Mouse (Mus musculus): ENCODE data around the gene Esr1. TPM values are rescaled to one million over a fixed set of nuclear protein-coding genes. Genes with fewer than 3 reads are reported as not detected.

Esr1 gene
- polyA plus RNA-seq, 1 experiment from 2014 or later: 0.68 TPM

DNA sequence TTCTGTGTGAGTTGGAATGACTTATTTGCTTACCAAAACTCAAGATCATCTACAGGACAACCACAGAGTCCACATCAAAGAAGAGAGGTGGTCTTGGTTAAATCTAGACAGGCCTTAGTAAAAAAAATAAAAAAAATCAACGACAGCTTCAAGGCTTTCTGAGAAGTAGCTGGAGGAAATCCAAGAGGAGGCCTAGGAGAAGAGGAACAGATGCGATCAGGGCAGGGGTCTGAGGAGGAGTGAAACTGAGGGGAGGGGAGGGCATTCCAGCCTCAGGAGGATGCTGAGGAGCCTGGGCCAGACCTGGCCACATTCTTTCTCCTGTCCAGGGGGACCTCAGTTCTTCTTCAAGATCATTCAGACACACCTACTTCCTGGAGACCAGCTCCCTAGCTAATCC, 360.6 kb downstream of the Esr1 start:
- ATAC-seq (ENCODE audit: insufficient number of reproducible peaks, insufficient read depth, low FRiP score, low read depth): no peak
- no peaks in the 10 kb centered on the region for H3K9me3 ChIP-seq (ENCODE audit: control insufficient read depth, low read depth, low read length)
- WGBS: 30% methylated on average over 2 of the region's 2 CpGs
- H3K36me3 ChIP-seq (ENCODE audit: control insufficient read depth, insufficient read depth, low read length): no peaks in the 10 kb centered on the region
- no peak overlapping the region for H3K27ac ChIP-seq (ENCODE audit: low read length)
- no peak overlapping the region for H3K9ac ChIP-seq (replicated peaks; ENCODE audit: low read depth, low read length)
- H3K27me3 ChIP-seq (ENCODE audit: control insufficient read depth, insufficient read depth, low read length): no peaks in the 10 kb centered on the region
- no peak overlapping the region for H3K4me3 ChIP-seq (ENCODE audit: low read depth, low read length)
- H3K4me2 ChIP-seq (replicated peaks; ENCODE audit: low read depth, low read length): no peak overlapping the region
- H3K4me1 ChIP-seq (ENCODE audit: control insufficient read depth, insufficient read depth, low read length): no peaks in the 10 kb centered on the region

DNA sequence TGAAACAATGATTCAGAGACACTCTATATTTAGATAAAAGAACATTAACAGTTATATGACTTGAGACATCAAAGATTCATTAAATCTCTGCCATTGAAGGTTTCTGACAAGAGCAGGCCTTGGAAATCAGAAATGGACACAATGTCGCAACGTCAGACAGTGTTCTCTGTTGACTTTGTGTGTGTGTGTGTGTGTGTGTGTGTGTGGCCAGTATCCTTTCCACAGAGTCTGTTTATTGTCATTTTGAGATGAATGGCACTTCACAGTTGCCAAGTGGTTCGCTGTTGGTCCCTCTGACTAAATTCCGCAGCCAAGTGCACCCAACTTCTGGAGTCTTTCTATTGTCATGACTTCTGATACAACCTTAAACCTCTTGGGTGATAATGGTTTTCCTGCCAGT, 362.9 kb downstream of the Esr1 start:
- no peaks in the 10 kb centered on the region for H3K9me3 ChIP-seq (ENCODE audit: control insufficient read depth, low read depth, low read length)
- H3K27me3 ChIP-seq (ENCODE audit: control insufficient read depth, insufficient read depth, low read length): no peaks in the 10 kb centered on the region
- H3K36me3 ChIP-seq (ENCODE audit: control insufficient read depth, insufficient read depth, low read length): no peaks in the 10 kb centered on the region
- no peak overlapping the region for H3K27ac ChIP-seq (ENCODE audit: low read length)
- ATAC-seq (ENCODE audit: insufficient number of reproducible peaks, insufficient read depth, low FRiP score, low read depth): no peak
- no peak overlapping the region for H3K9ac ChIP-seq (replicated peaks; ENCODE audit: low read depth, low read length)
- H3K4me3 ChIP-seq (ENCODE audit: low read depth, low read length): no peak overlapping the region
- WGBS: 72% methylated on average over 4 of the region's 4 CpGs
- H3K4me1 ChIP-seq (ENCODE audit: control insufficient read depth, insufficient read depth, low read length): no peaks in the 10 kb centered on the region
- H3K4me2 ChIP-seq (replicated peaks; ENCODE audit: low read depth, low read length): no peak overlapping the region

GRCm38 (mm10) chr10:4976557-4976956, 365.2 kb downstream of the Esr1 start:
- no peaks in the 10 kb centered on the region for H3K9me3 ChIP-seq (ENCODE audit: control insufficient read depth, low read depth, low read length)
- no peak overlapping the region for H3K27ac ChIP-seq (ENCODE audit: low read length)
- H3K4me2 ChIP-seq (replicated peaks; ENCODE audit: low read depth, low read length): no peak overlapping the region
- no peaks in the 10 kb centered on the region for H3K27me3 ChIP-seq (ENCODE audit: control insufficient read depth, insufficient read depth, low read length)
- H3K36me3 ChIP-seq (ENCODE audit: control insufficient read depth, insufficient read depth, low read length): no peaks in the 10 kb centered on the region
- H3K4me3 ChIP-seq (ENCODE audit: low read depth, low read length): no peak overlapping the region
- no peak for ATAC-seq (ENCODE audit: insufficient number of reproducible peaks, insufficient read depth, low FRiP score, low read depth)
- whole genome bisulfite sequencing: 86% methylated on average over 2 of the region's 2 CpGs
- no peaks in the 10 kb centered on the region for H3K4me1 ChIP-seq (ENCODE audit: control insufficient read depth, insufficient read depth, low read length)
- H3K9ac ChIP-seq (replicated peaks; ENCODE audit: low read depth, low read length): no peak overlapping the region

GRCm38 (mm10) chr10:4977374-4977773, 366.0 kb downstream of the Esr1 start:
- Histone ChIP-seq H3K9ac (replicated peaks; ENCODE audit: low read depth, low read length) (no peak overlapping the region), H3K27me3 (ENCODE audit: control insufficient read depth, insufficient read depth, low read length) (no peaks in the 10 kb centered on the region), H3K27ac (ENCODE audit: low read length) (no peak overlapping the region), H3K4me2 (replicated peaks; ENCODE audit: low read depth, low read length) (no peak overlapping the region), H3K36me3 (ENCODE audit: control insufficient read depth, insufficient read depth, low read length) (no peaks in the 10 kb centered on the region), H3K4me3 (ENCODE audit: low read depth, low read length) (no peak overlapping the region), H3K9me3 (ENCODE audit: control insufficient read depth, low read depth, low read length) (no peaks in the 10 kb centered on the region), H3K4me1 (ENCODE audit: control insufficient read depth, insufficient read depth, low read length) (no peaks in the 10 kb centered on the region)
- WGBS: 91% methylated on average over 3 of the region's 3 CpGs
- no peak for ATAC-seq (ENCODE audit: insufficient number of reproducible peaks, insufficient read depth, low FRiP score, low read depth)

GRCm38 (mm10) chr10:4983919-4984318, 372.5 kb downstream of the Esr1 start:
- no peak overlapping the region for H3K4me3 ChIP-seq (ENCODE audit: low read depth, low read length)
- H3K9me3 ChIP-seq (ENCODE audit: control insufficient read depth, low read depth, low read length): no peaks in the 10 kb centered on the region
- no peak overlapping the region for H3K9ac ChIP-seq (replicated peaks; ENCODE audit: low read depth, low read length)
- no peak overlapping the region for H3K4me2 ChIP-seq (replicated peaks; ENCODE audit: low read depth, low read length)
- H3K27me3 ChIP-seq (ENCODE audit: control insufficient read depth, insufficient read depth, low read length): no peaks in the 10 kb centered on the region
- H3K27ac ChIP-seq (ENCODE audit: low read length): no peak overlapping the region
- ATAC-seq (ENCODE audit: insufficient number of reproducible peaks, insufficient read depth, low FRiP score, low read depth): no peak
- 67% methylated on average over 2 of the region's 2 CpGs for WGBS
- no peaks in the 10 kb centered on the region for H3K36me3 ChIP-seq (ENCODE audit: control insufficient read depth, insufficient read depth, low read length)
- H3K4me1 ChIP-seq (ENCODE audit: control insufficient read depth, insufficient read depth, low read length): no peaks in the 10 kb centered on the region

DNA sequence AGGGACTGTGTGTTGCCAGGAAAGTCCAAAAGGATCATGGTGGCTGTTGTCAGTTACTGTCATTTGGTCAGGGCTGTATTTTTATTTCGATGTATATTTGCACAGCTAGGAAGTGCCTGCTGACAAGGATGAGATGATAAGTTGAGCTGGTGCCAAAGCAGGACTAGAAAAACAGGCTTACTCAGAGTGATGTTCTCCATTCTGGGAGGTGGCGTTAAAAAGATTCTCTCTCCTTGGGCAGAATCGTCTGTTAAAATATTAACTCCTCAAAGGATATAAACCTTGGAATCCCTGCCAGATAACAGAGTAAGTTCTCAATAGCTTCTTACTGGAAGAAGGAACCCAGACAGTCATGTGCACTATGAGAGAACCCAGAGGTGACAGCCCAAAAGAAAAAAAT, 382.4 kb downstream of the Esr1 start:
- Histone ChIP-seq H3K27ac (ENCODE audit: low read length) (no peak overlapping the region), H3K9me3 (ENCODE audit: control insufficient read depth, low read depth, low read length) (no peaks in the 10 kb centered on the region), H3K4me1 (ENCODE audit: control insufficient read depth, insufficient read depth, low read length) (no peaks in the 10 kb centered on the region), H3K9ac (replicated peaks; ENCODE audit: low read depth, low read length) (no peak overlapping the region), H3K36me3 (ENCODE audit: control insufficient read depth, insufficient read depth, low read length) (no peaks in the 10 kb centered on the region), H3K4me3 (ENCODE audit: low read depth, low read length) (no peak overlapping the region), H3K4me2 (replicated peaks; ENCODE audit: low read depth, low read length) (no peak overlapping the region), H3K27me3 (ENCODE audit: control insufficient read depth, insufficient read depth, low read length) (no peaks in the 10 kb centered on the region)
- WGBS: 67% methylated on average over 3 of the region's 3 CpGs
- ATAC-seq (ENCODE audit: insufficient number of reproducible peaks, insufficient read depth, low FRiP score, low read depth): no peak

GRCm38 (mm10) chr10:4996592-4996991, 385.2 kb downstream of the Esr1 start:
- ATAC-seq (ENCODE audit: insufficient number of reproducible peaks, insufficient read depth, low FRiP score, low read depth): no peak
- no peaks in the 10 kb centered on the region for H3K9me3 ChIP-seq (ENCODE audit: control insufficient read depth, low read depth, low read length)
- H3K9ac ChIP-seq (replicated peaks; ENCODE audit: low read depth, low read length): no peak overlapping the region
- WGBS: 78% methylated on average over 3 of the region's 3 CpGs
- H3K27me3 ChIP-seq (ENCODE audit: control insufficient read depth, insufficient read depth, low read length): no peaks in the 10 kb centered on the region
- no peak overlapping the region for H3K4me3 ChIP-seq (ENCODE audit: low read depth, low read length)
- no peak overlapping the region for H3K27ac ChIP-seq (ENCODE audit: low read length)
- no peak overlapping the region for H3K4me2 ChIP-seq (replicated peaks; ENCODE audit: low read depth, low read length)
- H3K36me3 ChIP-seq (ENCODE audit: control insufficient read depth, insufficient read depth, low read length): no peaks in the 10 kb centered on the region
- H3K4me1 ChIP-seq (ENCODE audit: control insufficient read depth, insufficient read depth, low read length): no peaks in the 10 kb centered on the region

DNA sequence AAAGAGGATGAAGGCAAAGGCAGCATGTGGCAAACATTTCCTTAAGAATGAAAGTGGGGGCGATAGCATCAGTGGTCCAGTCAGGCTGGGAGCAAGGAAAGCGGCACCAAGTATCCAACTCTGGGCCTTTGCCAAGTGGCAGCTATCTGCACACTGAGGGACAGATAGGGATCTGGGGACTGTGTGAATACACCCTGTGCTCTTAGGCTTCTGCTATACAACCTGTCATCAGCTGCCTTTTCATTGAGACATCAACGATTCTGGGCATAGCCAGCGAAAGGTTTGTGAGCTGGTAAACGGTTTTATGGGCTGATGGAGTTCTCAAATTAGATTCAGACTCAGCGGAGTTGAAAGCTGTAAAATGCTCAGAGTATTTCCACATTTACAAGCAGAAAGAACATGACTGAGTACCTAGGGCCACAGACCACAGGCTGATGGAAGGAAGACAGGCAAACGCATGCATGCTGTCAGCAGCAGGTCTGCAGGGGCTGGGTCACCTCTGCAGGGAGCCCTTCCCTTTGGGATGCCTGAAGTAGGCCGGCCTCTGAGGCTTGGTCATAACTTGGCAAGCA, 397.5 kb downstream of the Esr1 start:
- Histone ChIP-seq H3K4me3 (ENCODE audit: low read depth, low read length) (no peak overlapping the region), H3K36me3 (ENCODE audit: control insufficient read depth, insufficient read depth, low read length) (no peaks in the 10 kb centered on the region), H3K9me3 (ENCODE audit: control insufficient read depth, low read depth, low read length) (no peaks in the 10 kb centered on the region), H3K4me1 (ENCODE audit: control insufficient read depth, insufficient read depth, low read length) (no peaks in the 10 kb centered on the region), H3K27me3 (ENCODE audit: control insufficient read depth, insufficient read depth, low read length) (no peaks in the 10 kb centered on the region), H3K4me2 (replicated peaks; ENCODE audit: low read depth, low read length) (no peak overlapping the region), H3K9ac (replicated peaks; ENCODE audit: low read depth, low read length) (no peak overlapping the region), H3K27ac (ENCODE audit: low read length) (no peak overlapping the region)
- no peak for ATAC-seq (ENCODE audit: insufficient number of reproducible peaks, insufficient read depth, low FRiP score, low read depth)
- WGBS: 76% methylated on average over 8 of the region's 8 CpGs

DNA sequence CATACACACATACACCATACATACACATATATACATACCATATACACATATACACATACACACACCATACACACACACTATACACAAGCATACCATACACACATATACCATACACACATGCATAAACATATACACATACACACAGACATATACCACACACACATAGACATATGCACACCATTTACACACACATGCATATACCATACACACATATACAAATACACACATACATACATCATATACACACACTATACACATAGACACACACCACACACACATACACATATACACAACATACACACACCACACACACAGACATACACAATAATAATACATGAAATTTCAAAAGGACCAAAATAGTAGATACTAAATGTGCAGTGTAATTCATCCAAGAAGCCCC, 400.6 kb downstream of the Esr1 start:
- Histone ChIP-seq H3K4me1 (ENCODE audit: control insufficient read depth, insufficient read depth, low read length) (no peaks in the 10 kb centered on the region), H3K9ac (replicated peaks; ENCODE audit: low read depth, low read length) (no peak overlapping the region), H3K36me3 (ENCODE audit: control insufficient read depth, insufficient read depth, low read length) (no peaks in the 10 kb centered on the region), H3K4me2 (replicated peaks; ENCODE audit: low read depth, low read length) (no peak overlapping the region), H3K27ac (ENCODE audit: low read length) (no peak overlapping the region), H3K4me3 (ENCODE audit: low read depth, low read length) (no peak overlapping the region), H3K27me3 (ENCODE audit: control insufficient read depth, insufficient read depth, low read length) (no peaks in the 10 kb centered on the region), H3K9me3 (ENCODE audit: control insufficient read depth, low read depth, low read length) (no peaks in the 10 kb centered on the region)
- no peak for ATAC-seq (ENCODE audit: insufficient number of reproducible peaks, insufficient read depth, low FRiP score, low read depth)

All from stomach, embryonic 14.5 days (tissue).